Mouse (Mus musculus) CD4-positive, CD25-positive, alpha-beta regulatory T cell, adult 4 months (primary cell): ENCODE data around the gene Klc2. TPM values are rescaled to one million over a fixed set of nuclear protein-coding genes. Genes with fewer than 3 reads are reported as not detected.
"Not testable (repeated sequence)": the region's sequence is repeated elsewhere in the genome, so short reads cannot be mapped to it uniquely, and the experiment has no call there.

Experiments used
- ATAC-seq: one replicate; pipeline ENCODE4 v1.8.0; 2017
- polyA plus RNA-seq, 2 experiments: library from polyadenylated mRNA; unstranded; fragments of 100-300 nt; shearing (Covaris generic); gene quantifications; one replicate each; pipeline ENCODE4 v1.2.1; 2017

The Klc2 gene
- polyA plus RNA-seq, 2 experiments from 2014 or later, result 4.3 to 5.0 TPM

DNA sequence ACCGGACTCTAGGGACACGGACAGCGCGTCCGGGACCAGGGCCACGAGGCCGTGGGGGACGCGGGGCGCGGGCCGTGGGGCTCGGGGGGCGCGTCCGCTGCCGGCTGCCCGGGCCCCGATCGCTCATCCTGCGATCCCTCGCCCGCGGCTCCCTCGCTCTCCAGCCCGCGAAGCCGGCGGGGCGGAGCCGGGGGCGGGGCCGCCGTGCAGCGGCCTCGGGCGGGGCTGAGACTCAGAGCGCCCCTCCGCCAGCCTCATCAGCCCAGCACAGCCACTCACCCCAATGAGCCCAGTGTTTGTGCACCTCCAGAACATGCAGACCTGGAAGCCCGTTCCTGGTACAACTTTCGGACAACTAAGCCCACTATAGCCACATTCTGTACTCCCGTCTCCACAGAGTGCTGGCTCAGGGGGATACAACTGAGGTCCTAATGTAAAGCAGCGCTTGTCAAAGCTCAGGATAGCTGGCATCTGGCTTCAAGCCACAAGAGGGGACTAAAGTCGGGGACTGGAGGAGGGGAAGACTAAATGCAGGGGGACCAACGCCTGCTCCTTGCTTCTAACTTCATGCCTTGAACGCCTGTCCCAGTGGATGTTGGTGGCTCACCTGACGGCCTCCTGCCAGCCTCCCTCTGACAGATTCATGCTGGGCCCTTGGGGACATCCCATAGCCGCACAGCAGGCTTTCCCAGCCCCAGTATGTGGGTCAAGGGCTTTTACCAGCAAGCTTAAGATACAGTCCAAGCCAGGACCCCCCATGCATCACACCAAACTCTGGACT, 19.8 kb downstream of the Klc2 start, which contains the start of gene Cnih2:
TSS of gene Cnih2 (minus strand) at position 159 of the 781 bp plus-strand sequence.
- peak; percentile 63 for ATAC-seq

DNA sequence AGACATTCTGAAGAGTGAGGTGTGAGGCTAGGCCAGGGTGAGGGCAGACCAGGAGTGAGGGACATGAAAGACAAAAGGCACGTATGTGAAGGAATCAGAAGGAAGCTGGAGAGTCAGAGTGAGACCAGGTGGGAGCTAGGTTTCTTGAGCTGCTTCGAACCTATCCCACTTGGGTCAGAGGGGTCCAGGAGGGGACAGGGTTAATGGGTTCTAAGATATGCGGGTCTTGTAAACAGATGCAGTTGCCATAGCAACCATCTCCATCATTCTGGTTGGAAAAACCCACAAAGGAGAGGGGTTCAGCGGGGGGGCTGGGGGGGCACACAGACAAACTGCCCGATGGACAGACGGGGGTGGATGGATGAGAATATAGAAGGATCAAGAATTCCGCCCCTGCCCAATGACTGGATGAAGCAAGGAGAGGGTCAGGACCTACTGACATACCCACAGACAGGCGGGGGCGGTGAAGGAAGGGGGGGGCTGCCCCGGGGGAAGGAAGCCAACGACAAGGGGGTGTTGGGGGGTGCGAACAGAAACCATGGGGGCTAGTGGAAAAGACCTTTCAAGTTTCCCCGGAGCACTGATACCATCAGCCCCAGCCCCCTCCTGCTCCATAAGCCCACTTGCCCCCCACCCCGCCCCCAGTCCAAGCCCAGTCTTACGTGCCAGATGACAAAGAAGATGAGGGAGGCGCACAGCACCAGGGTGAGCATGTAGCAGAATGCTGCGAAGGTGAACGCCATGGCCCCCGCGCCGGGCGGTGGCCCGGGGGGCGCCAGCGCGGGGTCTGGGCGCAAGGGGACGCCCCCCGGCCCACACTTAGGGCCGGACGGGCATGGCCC, 20.6 kb downstream of the Klc2 start:
- ATAC-seq, result no peak

DNA sequence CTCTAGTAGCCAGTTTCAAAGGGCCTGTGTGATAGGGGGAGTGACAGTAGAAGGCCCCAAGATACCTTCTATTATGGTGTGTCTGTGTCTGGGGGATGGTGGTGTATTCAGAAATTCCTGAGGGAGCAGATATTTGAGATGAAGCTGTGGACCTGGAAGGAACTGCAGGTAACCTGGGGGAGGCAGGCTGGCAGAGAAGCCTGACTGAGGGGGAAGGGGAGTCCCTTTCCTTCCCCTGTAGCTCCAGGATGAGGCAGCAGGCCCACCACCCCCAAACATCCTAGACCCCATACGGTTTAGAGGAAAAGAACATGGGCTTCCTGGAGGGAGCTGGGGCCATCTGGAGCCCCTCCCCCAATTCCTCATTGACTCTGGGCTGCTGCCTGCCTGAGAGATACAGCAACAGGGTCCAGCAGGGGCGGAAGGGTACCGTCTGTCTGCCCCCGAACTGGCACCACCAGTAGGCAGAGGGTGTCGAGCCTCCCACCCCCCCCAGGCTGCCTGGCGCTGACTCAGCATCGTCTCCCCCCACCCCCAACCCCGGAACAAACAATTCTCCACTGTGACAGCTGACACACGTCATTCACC, 22.4 kb downstream of the Klc2 start:
- ATAC-seq, result no peak

DNA sequence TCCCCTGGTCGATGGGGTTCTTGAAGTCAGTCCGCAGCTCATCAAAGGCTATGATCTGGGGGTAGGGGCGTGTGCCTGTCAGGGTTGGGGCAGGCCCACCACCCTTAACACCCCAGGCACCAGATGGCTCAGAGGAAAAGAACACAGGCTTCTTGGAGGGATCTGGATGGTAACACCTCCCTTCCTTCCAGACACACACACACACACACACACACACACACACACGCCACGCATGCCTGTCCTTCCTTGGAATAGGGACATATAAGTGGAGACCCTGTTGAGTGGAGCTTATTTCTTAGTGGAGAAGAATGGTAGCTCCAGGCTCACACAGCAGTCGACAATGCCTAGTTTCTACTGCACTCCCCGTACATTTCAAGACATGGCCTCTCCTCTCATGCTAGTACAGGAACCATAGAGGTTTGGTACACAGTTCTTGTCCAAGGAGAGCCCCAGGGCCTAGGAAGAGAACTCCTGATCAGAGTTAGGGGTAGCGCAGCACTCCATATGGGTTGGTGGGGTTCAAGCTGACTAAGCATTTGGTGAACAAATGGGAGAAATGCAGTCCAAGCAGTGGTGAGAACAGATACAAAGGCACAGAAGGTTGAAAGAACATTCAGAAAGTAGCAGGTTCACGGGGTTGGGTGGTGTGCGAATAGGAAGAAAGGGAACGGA, 23.5 kb downstream of the Klc2 start:
- ATAC-seq, result no peak

DNA sequence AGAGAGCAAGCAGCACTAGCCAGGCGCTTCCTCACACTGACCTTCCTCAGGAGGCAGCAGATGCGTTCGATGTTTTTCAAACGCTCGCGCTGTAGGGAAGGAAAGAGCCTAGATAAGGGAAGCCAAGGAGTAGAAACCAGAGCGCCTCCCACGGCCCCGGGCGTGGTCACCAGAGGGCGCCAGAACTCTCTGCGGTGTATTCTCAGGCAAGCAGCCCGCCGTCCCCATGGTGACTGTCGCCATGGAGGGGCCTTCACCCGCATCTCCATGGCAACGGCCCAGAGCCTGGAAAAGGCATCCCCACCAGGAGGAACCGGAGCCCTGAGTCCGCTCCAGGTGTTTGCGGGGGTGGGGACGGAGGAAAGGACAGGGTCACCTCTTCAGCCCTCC, 24.1 kb downstream of the Klc2 start:
- peak; percentile 73 for ATAC-seq

DNA sequence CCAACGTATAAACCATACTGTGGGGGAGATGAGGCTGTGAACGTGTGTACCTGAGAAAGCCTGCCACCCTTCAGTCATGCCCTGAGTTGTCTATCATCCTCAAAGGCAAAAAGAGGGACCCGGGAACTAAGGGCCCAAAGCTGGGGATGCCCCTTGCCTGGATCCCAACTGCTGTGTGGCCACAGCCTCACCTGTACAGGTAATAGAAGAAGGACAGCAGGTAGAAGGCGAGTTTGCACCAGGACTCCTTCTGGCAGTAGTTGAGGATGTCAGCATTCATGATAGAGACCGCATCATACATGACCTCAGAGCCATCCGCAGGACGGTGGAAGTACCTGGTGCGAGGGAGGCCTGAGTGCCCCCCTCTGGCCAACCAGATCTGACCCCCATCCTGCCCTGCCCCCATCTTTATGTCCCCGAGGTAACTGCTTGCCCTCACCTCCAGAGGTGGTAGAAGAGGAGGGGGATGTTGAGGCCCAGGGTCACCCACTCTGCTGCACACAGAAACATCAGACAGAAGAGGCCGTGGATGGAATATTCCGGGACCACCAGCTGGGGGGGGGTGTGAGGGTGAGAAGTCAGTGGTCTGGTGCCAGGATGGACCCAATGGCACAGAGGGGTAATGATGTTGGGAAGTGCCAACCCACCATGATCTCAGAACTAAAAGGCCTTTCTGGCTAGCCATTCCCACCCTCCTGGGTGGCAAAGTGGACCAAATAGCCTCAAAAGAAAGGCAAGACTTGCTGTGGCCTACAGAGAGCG, 24.7 kb downstream of the Klc2 start:
- no peak for ATAC-seq

DNA sequence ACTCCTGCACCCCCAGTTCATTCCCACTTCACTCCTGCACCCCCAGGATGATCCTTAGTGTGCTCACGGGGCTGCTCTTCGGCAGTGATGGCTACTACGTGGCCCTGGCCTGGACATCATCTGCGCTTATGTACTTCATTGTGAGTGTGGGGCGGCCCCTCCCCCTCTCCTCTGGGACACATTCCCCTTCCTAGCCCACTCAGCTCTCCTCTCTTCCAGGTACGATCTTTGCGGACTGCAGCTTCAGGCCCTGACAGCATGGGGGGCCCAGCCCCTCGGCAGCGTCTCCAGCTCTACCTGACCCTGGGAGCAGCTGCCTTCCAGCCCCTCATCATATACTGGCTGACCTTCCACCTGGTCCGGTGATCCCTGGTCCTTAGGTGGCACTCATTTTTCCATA, 26.3 kb downstream of the Klc2 start:
- no peak for ATAC-seq

DNA sequence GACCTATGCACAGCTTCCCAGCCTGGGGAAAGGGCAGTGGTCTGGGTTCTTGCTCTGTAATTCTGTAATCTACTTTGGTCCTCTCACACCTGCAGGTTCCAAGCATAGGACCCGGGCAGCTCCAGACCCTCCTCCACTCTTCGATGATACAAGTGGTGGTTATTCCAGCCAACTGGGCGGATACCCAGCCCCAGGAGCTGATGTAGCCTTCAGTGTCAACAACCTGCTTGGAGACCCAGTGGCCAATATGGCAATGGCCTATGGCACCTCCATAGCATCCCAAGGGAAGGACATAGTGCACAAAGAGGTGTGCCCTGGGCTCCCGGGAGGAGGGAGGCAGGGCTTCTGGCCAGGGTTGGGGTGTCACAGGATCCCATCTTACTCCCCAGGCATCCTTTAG, 29.0 kb downstream of the Klc2 start:
- no peak for ATAC-seq

DNA sequence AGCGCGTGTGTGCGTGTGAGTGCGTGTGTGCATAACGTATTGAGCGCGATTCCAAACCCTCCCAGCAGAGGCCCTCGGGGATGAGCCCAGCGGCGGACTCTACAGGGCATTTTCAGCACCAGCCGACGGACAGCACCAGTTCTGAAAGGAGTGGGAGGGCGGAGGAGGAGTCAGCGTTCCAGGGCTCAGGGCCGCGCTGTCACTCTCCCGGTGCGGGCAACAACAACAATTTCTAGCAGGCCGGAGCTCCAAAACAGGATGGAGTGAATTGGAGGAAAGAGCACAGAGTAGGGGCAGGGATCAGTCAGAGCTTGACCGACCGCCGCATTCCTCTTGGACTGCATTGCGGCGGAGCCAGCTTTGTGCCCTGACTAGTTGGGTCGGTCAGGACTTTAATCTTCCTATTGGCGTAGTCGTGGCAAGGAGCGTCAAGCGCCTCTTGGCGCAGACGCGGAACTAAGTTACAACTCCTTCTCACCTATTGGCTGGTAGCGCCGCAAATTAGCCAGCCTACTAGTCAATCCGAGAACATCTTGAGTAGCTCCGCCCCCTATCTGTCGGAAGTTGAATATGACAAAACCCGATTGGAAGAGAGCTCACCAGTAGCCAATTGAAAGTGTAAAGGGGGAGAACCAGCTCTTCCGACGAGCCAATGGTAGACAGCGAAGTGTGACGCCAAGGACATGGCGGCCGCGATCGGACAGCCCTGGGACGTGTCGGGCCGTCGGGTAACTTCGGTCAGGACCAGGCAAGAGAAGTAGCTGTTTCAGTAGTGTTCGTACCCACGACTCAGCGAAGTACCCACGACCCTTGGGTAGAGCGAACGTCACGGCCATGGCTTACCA, 30.3 kb downstream of the Klc2 start, which contains the start of gene Yif1a:
TSS of gene Yif1a (plus strand) at position 655 of the 845 bp plus-strand sequence.
- peak; percentile 93 for ATAC-seq

DNA sequence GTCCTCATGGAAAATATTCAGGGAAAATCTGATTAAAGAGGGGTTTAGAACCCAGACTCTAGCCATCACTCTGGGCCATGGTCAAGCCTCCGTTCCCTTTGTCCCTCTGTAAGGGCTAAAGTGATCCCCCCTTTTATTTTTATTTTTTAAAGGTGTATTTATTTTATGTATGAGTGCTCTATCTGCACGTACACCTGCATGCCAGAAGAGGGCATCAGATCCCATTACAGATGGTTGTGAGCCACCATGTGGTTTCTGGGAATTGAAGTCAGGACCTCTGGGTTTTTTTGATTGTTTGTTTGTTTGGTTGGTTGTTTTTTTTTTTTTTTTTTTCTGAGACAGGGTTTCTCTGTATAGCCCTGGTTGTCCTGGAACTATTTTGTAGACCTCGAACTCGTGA, 31.8 kb downstream of the Klc2 start:
- ATAC-seq, result not testable (repeated sequence)

DNA sequence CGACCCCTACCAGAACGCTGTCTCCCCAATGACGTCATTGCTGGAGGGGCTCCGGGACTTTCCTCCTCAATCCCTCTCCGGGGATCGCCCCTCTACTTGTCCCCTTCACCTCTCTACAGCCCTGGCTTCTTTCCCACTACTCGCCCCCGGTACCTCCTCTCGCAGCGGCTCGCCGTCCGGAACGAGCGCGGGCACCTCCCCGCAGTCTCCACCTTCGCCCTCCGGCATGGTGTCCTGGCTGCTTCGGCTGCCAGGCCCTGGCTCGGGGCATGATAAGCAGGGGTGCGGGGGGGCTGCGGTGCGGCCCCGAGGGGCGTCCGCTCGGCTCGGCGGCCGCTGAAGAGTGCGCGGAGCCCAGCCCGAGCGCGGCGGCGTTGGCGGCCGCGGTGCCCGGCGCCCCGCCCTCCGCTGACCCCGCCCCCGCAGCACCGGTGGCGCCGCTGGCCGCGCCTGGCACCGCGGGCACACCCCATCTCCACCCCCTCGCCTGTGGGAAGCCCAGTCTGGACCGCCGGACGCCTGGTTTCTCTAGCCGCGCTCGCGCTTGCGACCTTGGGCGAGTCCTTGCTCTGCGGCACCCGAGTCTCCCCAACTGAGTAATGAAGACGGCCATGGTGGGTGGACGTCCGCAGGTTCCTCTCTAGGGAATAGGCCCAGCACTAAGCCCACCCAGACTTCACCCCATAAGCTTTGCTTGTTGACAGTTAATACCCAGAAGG, 33.1 kb downstream of the Klc2 start, which contains the start of gene Tmem151a:
TSS of gene Tmem151a (minus strand) at position 387 of the 719 bp plus-strand sequence.
- no peak for ATAC-seq

DNA sequence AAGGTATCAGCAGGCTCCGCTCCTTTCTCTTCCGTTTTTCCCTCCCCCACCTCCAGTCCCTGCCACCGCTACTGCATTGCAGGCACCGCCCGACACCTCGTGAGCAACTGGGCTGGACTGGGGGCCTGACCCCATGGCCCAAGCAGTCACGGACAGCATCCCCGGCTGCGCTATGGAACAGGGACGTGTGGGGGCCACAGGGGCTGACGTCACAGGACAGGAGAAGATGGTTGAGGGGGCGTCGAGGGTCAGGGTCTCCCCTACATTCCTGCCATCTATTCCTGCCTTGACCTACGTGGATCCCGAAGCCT, 33.6 kb downstream of the Klc2 start:
- ATAC-seq, result no peak

DNA sequence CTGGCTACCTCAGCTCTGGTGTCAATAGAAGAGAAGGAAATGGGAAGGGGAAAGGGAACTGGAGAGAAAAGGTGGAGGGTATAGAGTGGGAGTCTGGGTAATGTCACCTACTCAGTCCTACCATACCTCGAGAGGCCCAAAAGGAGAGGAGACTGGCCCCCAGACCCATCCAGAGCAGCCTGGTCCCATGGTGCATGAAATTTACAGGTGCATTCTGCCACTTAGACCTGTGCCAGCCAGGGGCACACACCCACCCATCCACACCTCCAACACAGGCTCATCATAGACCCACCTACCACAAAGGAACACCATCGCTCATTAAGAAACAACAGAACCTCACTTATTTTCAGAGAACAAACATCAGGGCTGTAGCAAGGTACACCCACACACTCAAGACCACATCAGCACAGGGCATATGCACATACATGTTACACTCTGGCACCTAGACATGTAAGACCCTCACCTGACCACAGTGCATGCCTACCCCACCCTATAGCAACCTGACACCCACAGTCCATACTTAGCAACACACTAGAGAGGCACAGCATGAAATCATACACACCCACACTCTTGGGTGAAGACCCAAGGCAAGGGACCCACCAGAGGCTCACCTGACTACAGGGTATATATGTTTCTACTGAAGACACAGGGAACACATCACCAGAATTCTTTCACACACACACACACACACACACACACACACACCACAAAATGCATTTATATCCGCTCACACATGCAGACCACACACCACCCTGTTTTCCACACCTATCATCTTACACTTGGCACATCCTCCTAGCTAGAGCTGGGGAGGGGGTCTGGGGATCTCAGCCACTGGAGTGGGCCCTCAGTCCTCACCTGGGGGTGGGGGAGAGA, 34.2 kb downstream of the Klc2 start:
- no peak for ATAC-seq

DNA sequence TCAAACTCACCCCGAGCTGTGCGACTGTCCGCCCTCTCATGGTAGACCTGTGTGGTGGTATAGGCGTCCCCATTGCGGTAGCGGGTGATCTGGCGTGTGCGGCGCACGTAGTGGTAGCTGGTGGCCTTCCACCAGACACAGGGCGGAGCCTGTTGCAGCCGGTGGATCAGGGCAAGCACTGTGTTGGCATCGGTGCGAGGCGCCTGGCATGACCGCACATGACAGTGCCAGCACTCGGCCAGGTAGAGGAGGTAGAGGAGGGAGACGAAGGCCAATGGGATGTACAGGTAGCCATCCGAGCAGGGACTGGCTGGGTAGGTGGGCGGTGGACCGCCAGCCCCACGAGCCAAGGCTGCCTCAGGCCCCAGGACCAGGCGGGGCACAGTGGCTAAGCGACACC, 35.8 kb downstream of the Klc2 start:
- ATAC-seq, result no peak

DNA sequence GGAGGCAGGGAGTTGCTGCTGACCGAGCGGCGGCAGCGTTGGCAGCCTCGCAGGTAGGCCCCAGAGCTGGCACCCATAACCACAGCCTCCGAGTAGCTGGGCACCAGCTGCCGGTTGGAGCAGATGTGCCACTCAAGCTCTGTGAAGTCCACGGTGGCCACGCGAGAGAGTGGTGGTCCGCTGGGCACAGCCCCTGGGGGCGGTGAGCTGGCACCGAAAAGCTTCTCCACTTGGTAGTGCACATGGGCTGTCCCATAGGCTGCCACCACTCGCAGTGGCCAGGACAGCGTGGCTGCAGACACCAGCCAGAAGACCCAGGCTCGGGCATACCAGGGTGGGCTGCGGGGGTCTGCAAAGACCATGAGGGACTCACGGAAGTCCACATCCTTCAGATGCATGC, 36.4 kb downstream of the Klc2 start:
- no peak for ATAC-seq

DNA sequence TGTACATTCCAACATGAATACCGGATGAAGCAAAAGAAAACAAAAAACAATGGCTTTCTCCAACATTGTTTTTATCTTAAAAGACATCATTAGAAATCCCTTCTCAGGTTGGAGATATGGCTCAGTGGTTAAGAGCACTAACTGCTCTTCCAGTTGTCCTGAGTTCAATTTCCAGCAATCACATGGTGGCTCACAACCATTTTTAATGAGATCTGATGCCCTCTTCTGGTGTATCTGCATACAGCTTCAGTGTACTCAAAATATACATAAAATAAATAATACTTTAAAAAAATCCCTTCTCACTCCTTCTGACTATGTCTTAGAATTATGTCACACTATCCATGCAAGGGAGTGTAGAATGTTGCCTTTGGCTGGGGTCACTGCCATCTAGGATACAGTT, 39.1 kb downstream of the Klc2 start:
- no peak for ATAC-seq

DNA sequence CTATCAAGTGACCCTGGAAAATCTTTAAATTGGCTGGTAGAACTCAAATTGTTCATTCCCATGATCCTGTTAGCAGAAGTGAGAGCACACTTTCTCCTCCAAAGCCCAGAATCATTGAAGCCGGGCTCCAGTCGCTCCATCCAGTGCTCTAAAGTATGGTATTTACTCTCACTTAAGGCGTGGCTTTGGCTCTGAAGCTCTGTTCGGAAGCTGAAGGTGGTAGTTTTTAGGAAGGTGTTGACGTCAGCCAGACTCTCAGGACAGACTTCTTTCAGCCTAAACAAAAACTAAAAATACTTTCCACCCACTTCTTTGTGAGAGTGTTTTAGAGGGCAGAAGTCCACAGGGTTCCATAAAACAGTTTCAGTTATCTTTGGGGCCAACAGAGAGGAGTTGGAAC, 44.8 kb downstream of the Klc2 start:
- ATAC-seq, result no peak

DNA sequence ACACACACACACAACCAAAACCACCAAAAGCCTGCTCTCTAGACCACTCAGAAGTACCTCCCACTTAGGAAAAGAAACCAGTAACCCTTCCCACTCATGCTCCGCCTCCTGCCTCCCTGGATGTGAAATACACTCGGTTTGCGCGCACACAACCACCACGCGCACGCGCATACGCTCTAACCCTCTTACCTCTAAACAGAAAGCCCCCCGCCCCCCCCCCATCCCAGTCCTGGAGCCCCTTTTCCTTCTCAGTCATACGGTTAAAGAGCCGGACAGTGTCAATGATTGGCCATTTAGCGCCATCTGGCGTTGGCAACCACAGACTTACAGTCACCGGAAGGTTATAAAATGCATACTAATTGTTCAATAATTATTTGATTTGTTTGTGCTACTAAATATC, 45.3 kb downstream of the Klc2 start:
- ATAC-seq, result no peak

DNA sequence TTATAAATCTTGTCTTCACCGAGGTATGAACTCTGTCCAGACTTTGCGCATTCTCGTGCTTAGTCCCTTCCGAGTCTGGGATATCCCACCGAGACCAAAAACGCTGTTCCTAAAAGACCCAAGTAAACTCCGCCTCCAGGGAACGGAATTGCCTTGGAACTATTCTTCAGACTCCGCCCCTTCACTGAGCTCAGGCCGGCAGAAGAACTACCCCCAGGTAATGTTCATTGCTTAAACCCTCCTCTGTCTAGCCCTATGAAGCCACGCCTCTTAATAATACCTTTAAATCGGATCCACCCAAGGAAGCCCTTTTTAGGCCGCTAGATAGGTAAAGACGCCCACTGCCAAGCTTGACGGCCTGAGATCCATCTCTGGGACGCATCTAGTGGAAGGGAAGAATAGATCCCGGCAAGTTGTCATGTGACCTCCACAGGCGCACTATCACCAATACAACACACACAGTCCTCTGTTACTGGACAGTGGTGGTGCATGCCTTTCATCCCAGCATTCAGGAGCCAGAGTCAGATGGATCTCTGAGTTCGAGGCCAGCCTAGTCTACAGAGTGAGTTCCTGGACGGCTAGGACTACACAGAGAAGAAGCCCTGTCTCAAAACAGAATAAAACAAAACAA, 45.9 kb downstream of the Klc2 start:
- ATAC-seq, result no peak
